Mouse (Mus musculus) megakaryocyte progenitor cell, adult 5-6 weeks (primary cell): ENCODE measurements around the gene Gm47959. TPM values are rescaled to one million over a fixed set of nuclear protein-coding genes. Genes with fewer than 3 reads are reported as not detected.

Experiments
- ATAC-seq: replicated peaks from 2 replicates; pipeline ENCODE4 v1.8.0; 2016; ENCODE audit warnings: mild to moderate bottlenecking, moderate TSS enrichment, inconsistent platforms; ENCODE audit not compliant: poor library complexity
- total RNA-seq, 2 experiments: library from RNA; stranded (forward) in 1 of 2; stranded (reverse) in 1 of 2; fragments of 157-497, 149-512 nt in 1 of 2; fragments of 200-1000 nt in 1 of 2; gene quantifications; 2 replicates each; pipeline versions ENCODE4 v1.2.3 to v1.2.4; 2015 to 2017

The Gm47959 gene
- total RNA-seq, 2 experiments from 2014 or later, result not detected

- no peak for ATAC-seq
These were observed 31.6 kb downstream of the Gm47959 start for GRCm38 (mm10) chr1:83031950-83032349.

- ATAC-seq, result no peak
These were observed 32.2 kb downstream of the Gm47959 start for GRCm38 (mm10) chr1:83032508-83032907.

GRCm38 (mm10) chr1:83034509-83034908 lies 34.2 kb downstream of the Gm47959 start:
- no peak for ATAC-seq

- no peak for ATAC-seq
These were observed 36.7 kb downstream of the Gm47959 start for GRCm38 (mm10) chr1:83036892-83037667.

GRCm38 (mm10) chr1:83038109-83038672 lies 37.8 kb downstream of the Gm47959 start, which contains the start of gene Slc19a3:
Gene Slc19a3 (minus strand): TSS chr1:83038448.
- peak; percentile 73 for ATAC-seq

- ATAC-seq, result no peak
These were observed 38.7 kb downstream of the Gm47959 start for GRCm38 (mm10) chr1:83039080-83039479.

GRCm38 (mm10) chr1:83042380-83042779 lies 42.0 kb downstream of the Gm47959 start, which contains the start of gene Krtap28-10:
Gene Krtap28-10 (minus strand): TSS chr1:83042480.
- ATAC-seq, result no peak

GRCm38 (mm10) chr1:83044882-83045427 lies 44.6 kb downstream of the Gm47959 start, which contains the start of gene Gm47969:
Gene Gm47969 (plus strand): TSS chr1:83044932.
- ATAC-seq, result peak; percentile 92

Other genes with a start within 250 kb of the Gm47959 start
- not detected in 2 replicates for gene Tm4sf20, start 232.1 kb upstream of the Gm47959 start, total RNA-seq (2015)
- not detected in 2 replicates for gene Tm4sf20, start 232.1 kb upstream of the Gm47959 start, total RNA-seq (2017)
- not detected in 2 replicates for gene Gm47791, start 229.3 kb upstream of the Gm47959 start, total RNA-seq (2015)
- not detected in 2 replicates for gene Gm47791, start 229.3 kb upstream of the Gm47959 start, total RNA-seq (2017)
- 43.1 and 48.3 TPM in 2 replicates for gene Agfg1, start 161.1 kb upstream of the Gm47959 start, total RNA-seq (2015)
- gene Agfg1, start 161.1 kb upstream of the Gm47959 start, total RNA-seq (2017), result 31.5 and 36.2 TPM in 2 replicates
- not detected in 2 replicates for gene A030005L19Rik, start 87.2 kb upstream of the Gm47959 start, total RNA-seq (2015)
- gene A030005L19Rik, start 87.2 kb upstream of the Gm47959 start, total RNA-seq (2017), result not detected in 2 replicates
- gene A030014E15Rik, start 75.6 kb upstream of the Gm47959 start, total RNA-seq (2015), result 0.17 TPM in 1 of 2 replicates, not detected in the other
- not detected in 2 replicates for gene A030014E15Rik, start 75.6 kb upstream of the Gm47959 start, total RNA-seq (2017)
- gene Gm6217, start 69.1 kb upstream of the Gm47959 start, total RNA-seq (2015), result not detected in 2 replicates
- not detected in 2 replicates for gene Gm6217, start 69.1 kb upstream of the Gm47959 start, total RNA-seq (2017)
- gene A030003K21Rik, start 57.2 kb upstream of the Gm47959 start, total RNA-seq (2015), result not detected in 2 replicates
- not detected in 2 replicates for gene A030003K21Rik, start 57.2 kb upstream of the Gm47959 start, total RNA-seq (2017)
- gene Gm7544, start 44.5 kb upstream of the Gm47959 start, total RNA-seq (2015), result not detected in 2 replicates
- gene Gm7544, start 44.5 kb upstream of the Gm47959 start, total RNA-seq (2017), result not detected in 2 replicates
- gene Gm47955, start 40.3 kb upstream of the Gm47959 start, total RNA-seq (2015), result not detected in 2 replicates
- gene Gm47955, start 40.3 kb upstream of the Gm47959 start, total RNA-seq (2017), result not detected in 2 replicates
- not detected in 2 replicates for gene Slc19a3, start 37.9 kb downstream of the Gm47959 start, total RNA-seq (2015)
- not detected in 2 replicates for gene Slc19a3, start 37.9 kb downstream of the Gm47959 start, total RNA-seq (2017)
- not detected in 2 replicates for gene Krtap28-10, start 41.9 kb downstream of the Gm47959 start, total RNA-seq (2015)
- not detected in 2 replicates for gene Krtap28-10, start 41.9 kb downstream of the Gm47959 start, total RNA-seq (2017)
- not detected in 2 replicates for gene Gm47969, start 44.4 kb downstream of the Gm47959 start, total RNA-seq (2015)
- not detected in 2 replicates for gene Gm47969, start 44.4 kb downstream of the Gm47959 start, total RNA-seq (2017)
- gene A030005K14Rik, start 58.8 kb downstream of the Gm47959 start, total RNA-seq (2015), result not detected in 2 replicates
- not detected in 2 replicates for gene A030005K14Rik, start 58.8 kb downstream of the Gm47959 start, total RNA-seq (2017)
- gene Krtap28-13, start 60.4 kb downstream of the Gm47959 start, total RNA-seq (2015), result not detected in 2 replicates
- gene Krtap28-13, start 60.4 kb downstream of the Gm47959 start, total RNA-seq (2017), result not detected in 2 replicates
- gene Ccl20, start 116.2 kb downstream of the Gm47959 start, total RNA-seq (2015), result not detected in 2 replicates
- gene Ccl20, start 116.2 kb downstream of the Gm47959 start, total RNA-seq (2017), result not detected in 2 replicates
- not detected in 2 replicates for gene Daw1, start 159.2 kb downstream of the Gm47959 start, total RNA-seq (2015)
- gene Daw1, start 159.2 kb downstream of the Gm47959 start, total RNA-seq (2017), result not detected in 2 replicates